Mouse (Mus musculus): Measurements from ENCODE around the gene Nifk. TPM values are rescaled to one million over a fixed set of nuclear protein-coding genes. Genes with fewer than 3 reads are reported as not detected.
A peak's percentile ranks its signal among the peaks of the same experiment; 100 is the strongest.

Nifk gene
- total and polyA plus RNA-seq, 3 experiments: 54.6 to 206 (median 183) TPM

DNA sequence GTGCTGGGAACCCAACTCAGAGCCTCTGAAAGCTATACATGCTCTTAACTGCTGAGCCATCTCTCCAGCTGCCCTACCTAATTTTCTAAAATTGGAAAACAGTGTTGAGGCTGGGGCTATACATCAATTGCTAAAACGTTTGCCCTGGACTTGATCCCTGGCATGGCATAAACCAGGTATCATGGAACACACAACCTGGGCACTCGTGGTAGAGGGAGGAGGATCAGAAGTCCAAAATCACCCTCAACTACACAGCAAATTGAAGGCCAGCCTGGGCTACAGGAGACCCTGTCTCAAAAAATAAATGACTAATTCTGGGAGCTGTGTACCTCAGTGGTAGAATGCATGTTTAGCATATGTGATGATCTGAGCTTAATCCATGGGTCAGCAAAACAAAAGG is 23.9 kb upstream of the Nifk start:
- Histone ChIP-seq H3K36me3 (replicated peaks) (peaks cover 96% of the 10 kb centered on the region), H3K4me1 (ENCODE audit: insufficient read depth, low read depth, low read length) (no peaks in the 10 kb centered on the region), H3K27me3 (ENCODE audit: insufficient read depth, low read length) (no peaks in the 10 kb centered on the region), H3K4me3 (ENCODE audit: low read depth, low read length) (no peak overlapping the region), H3K9me3 (replicated peaks) (no peaks in the 10 kb centered on the region)
- DNase-seq (ENCODE audit: low spot score) (no peak), ATAC-seq (ENCODE audit: extremely low read depth, insufficient number of reproducible peaks, low FRiP score, poor library complexity, severe bottlenecking) (no peak)
- TF ChIP-seq TAL1 (conservative IDR thresholded peaks at IDR 0.05; ENCODE audit: low read depth, low read length) (no peak), GATA2 (IDR thresholded peaks at IDR 0.05; ENCODE audit: borderline replicate concordance, low read depth, low read length) (no peak), GATA1 (IDR thresholded peaks at IDR 0.05; ENCODE audit: borderline replicate concordance, low read length) (no peak), POLR2AphosphoS5 (IDR thresholded peaks at IDR 0.05; ENCODE audit: insufficient replicate concordance, low read depth, low read length) (no peak), CTCF (IDR thresholded peaks at IDR 0.05; ENCODE audit: low read depth, low read length) (no peak)

DNA sequence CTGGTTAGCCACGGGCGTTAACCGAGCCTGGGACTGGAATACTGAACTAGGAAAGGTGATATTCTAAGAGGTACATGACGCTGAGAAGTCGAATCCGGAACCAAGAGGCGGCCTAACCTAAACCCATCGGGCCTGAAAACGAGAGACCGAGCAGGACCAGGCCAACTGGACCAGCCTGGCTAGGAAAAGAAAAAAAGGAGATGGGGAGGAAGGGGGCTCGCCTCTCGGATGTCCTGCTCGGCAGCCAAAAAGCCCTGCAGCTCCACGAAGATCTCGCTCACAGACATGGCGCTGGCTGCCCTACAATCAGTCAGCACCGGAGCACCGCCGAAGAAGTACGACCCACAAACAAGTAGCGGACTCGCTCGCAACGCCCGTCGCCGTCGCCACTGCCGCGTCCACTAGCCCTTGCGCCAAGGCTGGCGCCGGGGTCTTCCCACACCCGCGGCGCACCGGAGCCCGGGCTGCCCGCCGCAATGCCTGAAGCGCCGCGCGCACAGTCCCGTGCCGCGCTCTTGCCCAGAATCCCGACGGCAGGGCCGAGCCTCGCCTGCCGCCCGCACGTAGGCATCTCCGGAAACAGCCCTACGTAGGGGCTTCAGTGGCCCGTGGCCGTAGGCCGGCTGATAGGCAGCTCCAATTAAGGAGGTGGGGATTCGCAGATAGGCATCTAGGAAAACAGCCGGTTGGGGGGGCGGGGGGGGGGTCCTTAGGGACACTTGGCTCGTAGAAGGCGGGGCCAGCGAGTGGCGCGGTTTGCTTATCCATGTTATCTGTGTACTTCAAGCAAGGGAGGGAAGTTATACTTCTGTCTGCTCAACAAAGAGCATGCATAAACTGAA is 10.6 kb upstream of the Nifk start:
- TF ChIP-seq GATA1 (IDR thresholded peaks at IDR 0.05; ENCODE audit: borderline replicate concordance, low read length) (no peak), POLR2AphosphoS5 (IDR thresholded peaks at IDR 0.05; ENCODE audit: insufficient replicate concordance, low read depth, low read length) (no peak), CTCF (IDR thresholded peaks at IDR 0.05; ENCODE audit: low read depth, low read length) (no peak), GATA2 (IDR thresholded peaks at IDR 0.05; ENCODE audit: borderline replicate concordance, low read depth, low read length) (no peak), TAL1 (conservative IDR thresholded peaks at IDR 0.05; ENCODE audit: low read depth, low read length) (no peak)
- peak; percentile 91 for ATAC-seq (ENCODE audit: extremely low read depth, insufficient number of reproducible peaks, low FRiP score, poor library complexity, severe bottlenecking)
- H3K4me3 ChIP-seq (ENCODE audit: low read depth, low read length): peak overlapping the region; percentile 76
- H3K4me1 ChIP-seq (ENCODE audit: insufficient read depth, low read depth, low read length): peaks cover 18% of the 10 kb centered on the region
- H3K9me3 ChIP-seq (replicated peaks): no peaks in the 10 kb centered on the region
- H3K36me3 ChIP-seq (replicated peaks): peaks cover 22% of the 10 kb centered on the region
- peak; percentile 97 for DNase-seq (ENCODE audit: low spot score)
- H3K27me3 ChIP-seq (ENCODE audit: insufficient read depth, low read length): no peaks in the 10 kb centered on the region; the same call in 1 of the 2 replicates

DNA sequence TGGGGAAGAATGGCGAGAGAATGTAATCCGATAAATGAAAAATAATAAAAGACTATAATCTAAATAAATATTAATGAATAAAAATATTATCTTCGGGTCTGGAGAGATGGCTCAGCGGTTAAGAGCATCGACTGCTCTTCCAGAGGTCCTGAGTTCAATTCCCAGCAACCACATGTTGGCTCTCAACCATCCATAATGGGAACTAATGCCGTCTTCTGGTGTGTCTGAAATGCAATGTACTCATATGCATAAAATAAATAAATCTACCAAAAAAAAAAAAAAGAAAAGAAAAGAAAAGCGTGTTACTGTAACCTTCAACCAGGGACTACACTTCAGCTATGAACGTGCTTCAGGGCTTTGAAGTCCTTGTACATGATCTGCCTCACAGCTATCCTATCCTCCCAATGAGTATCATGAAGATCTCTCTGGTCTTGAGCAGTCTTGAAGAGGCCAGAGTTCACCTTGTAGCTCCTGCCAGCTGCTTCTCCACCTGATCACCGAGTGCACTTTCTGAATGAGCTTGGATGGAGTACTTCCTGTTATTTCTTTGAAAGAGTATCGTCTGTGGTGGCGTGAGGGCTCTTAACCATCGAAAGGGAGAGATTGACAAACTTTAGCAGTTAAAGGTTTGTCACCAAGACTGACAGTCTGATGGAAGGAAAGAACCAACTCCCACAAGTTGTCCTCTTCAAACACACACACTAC is 9.9 kb upstream of the Nifk start, which contains the start of gene Tsn:
TSS of gene Tsn (minus strand) at position 118 of the 705 bp plus-strand sequence.
- TF ChIP-seq GATA2 (IDR thresholded peaks at IDR 0.05; ENCODE audit: borderline replicate concordance, low read depth, low read length) (no peak), GATA1 (IDR thresholded peaks at IDR 0.05; ENCODE audit: borderline replicate concordance, low read length) (no peak), CTCF (IDR thresholded peaks at IDR 0.05; ENCODE audit: low read depth, low read length) (no peak), TAL1 (conservative IDR thresholded peaks at IDR 0.05; ENCODE audit: low read depth, low read length) (no peak), POLR2AphosphoS5 (IDR thresholded peaks at IDR 0.05; ENCODE audit: insufficient replicate concordance, low read depth, low read length) (no peak)
- H3K36me3 ChIP-seq (replicated peaks): peaks cover 16% of the 10 kb centered on the region
- peaks cover 18% of the 10 kb centered on the region for H3K4me1 ChIP-seq (ENCODE audit: insufficient read depth, low read depth, low read length)
- H3K4me3 ChIP-seq (ENCODE audit: low read depth, low read length): peak within 1 kb of the TSS; percentile 76
- no peak for DNase-seq (ENCODE audit: low spot score)
- H3K9me3 ChIP-seq (replicated peaks): no peaks in the 10 kb centered on the region
- H3K27me3 ChIP-seq (ENCODE audit: insufficient read depth, low read length): no peaks in the 10 kb centered on the region; the same call in 1 of the 2 replicates
- no peak for ATAC-seq (ENCODE audit: extremely low read depth, insufficient number of reproducible peaks, low FRiP score, poor library complexity, severe bottlenecking)

DNA sequence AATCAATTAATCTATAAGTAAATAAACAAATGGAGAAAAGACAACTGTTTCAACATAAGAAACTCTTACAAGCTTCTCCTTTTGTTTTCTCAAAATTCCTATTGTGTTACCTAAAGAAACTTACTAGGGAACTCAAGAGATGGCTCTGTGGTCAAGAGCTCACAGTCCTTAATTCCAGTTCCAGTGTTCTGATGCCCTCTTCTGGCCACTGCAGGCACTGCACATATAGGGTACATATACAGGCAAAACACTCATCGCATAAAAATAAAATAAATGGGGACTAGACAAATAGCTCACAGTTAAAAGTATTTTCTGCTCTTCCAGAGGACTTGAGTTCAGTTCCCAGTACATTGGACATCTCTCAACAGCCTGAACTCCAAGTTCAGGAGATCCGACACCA is 943 bp upstream of the Nifk start:
- no peak for TF ChIP-seq POLR2AphosphoS5 (IDR thresholded peaks at IDR 0.05; ENCODE audit: insufficient replicate concordance, low read depth, low read length)
- TF ChIP-seq CTCF (IDR thresholded peaks at IDR 0.05; ENCODE audit: low read depth, low read length): peak; percentile 61
- H3K27me3 ChIP-seq (ENCODE audit: insufficient read depth, low read length): peaks cover 7% of the 10 kb centered on the region
- no peak for ATAC-seq (ENCODE audit: extremely low read depth, insufficient number of reproducible peaks, low FRiP score, poor library complexity, severe bottlenecking)
- no peak overlapping the region for H3K4me3 ChIP-seq (ENCODE audit: low read depth, low read length)
- peaks cover 41% of the 10 kb centered on the region for H3K4me1 ChIP-seq (ENCODE audit: insufficient read depth, low read depth, low read length)
- DNase-seq (ENCODE audit: low spot score): peak; percentile 54
- H3K36me3 ChIP-seq (replicated peaks): peaks cover 31% of the 10 kb centered on the region
- H3K9me3 ChIP-seq (replicated peaks): no peaks in the 10 kb centered on the region

DNA sequence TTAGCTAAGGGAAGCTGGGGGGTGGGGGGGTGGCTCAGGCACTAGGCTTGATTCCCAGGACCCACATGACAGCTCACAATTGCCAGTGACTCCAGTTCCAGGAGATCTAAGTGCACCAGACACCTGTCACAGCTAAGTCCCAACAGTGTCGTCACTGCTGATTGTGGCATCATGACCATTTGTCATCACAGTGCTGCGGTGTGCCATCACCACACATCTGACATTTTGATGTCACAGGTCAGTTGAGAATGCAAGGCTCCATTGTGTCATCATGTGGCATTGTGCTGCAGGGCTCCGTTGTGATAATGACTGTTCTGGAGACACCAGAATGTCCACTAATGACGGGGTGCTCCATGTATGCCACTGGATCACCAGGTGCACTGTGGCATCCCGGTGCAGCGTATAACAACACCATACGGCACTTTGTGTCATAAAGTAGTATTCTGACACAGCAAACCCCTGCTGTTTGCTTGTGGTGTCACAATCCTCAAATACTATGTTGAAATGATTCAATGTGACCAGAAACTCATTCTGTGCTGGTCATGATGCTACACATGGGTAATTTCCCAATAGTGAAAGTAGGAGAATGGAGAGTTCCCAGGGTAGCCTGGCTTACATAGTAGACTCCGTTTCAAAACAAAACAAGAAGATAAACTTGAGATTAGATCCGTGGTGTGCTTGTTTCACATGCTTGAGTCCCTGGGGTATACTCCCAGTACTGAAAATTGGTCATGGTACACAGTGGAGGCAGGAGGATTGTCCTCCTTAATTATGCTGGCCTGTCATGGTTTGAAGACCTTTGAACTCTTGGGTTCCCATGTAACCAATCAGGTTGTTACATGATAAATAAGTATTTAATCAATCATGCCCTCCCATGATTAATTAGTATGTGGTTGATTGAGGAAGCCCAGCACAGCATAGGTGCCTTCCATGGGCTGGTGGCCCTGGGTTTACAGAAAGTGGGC is 13.4 kb downstream of the Nifk start:
- Histone ChIP-seq H3K4me1 (ENCODE audit: insufficient read depth, low read depth, low read length) (peaks cover 10% of the 10 kb centered on the region), H3K36me3 (replicated peaks) (peaks cover 72% of the 10 kb centered on the region), H3K4me3 (ENCODE audit: low read depth, low read length) (no peak overlapping the region), H3K9me3 (replicated peaks) (no peaks in the 10 kb centered on the region), H3K27me3 (ENCODE audit: insufficient read depth, low read length) (no peaks in the 10 kb centered on the region)
- ATAC-seq (ENCODE audit: extremely low read depth, insufficient number of reproducible peaks, low FRiP score, poor library complexity, severe bottlenecking) (no peak), DNase-seq (ENCODE audit: low spot score) (no peak)
- TF ChIP-seq TAL1 (conservative IDR thresholded peaks at IDR 0.05; ENCODE audit: low read depth, low read length) (no peak), GATA1 (IDR thresholded peaks at IDR 0.05; ENCODE audit: borderline replicate concordance, low read length) (no peak), POLR2AphosphoS5 (IDR thresholded peaks at IDR 0.05; ENCODE audit: insufficient replicate concordance, low read depth, low read length) (peak; percentile 86; the same call in 1 of the 2 replicates), GATA2 (IDR thresholded peaks at IDR 0.05; ENCODE audit: borderline replicate concordance, low read depth, low read length) (no peak), CTCF (IDR thresholded peaks at IDR 0.05; ENCODE audit: low read depth, low read length) (no peak)
